Mouse (Mus musculus) erythroblast, adult 5-6 weeks (primary cell): ENCODE data around the gene Tspan33. TPM values are rescaled to one million over a fixed set of nuclear protein-coding genes. Genes with fewer than 3 reads are reported as not detected.
A peak's percentile ranks its signal among the peaks of the same experiment; 100 is the strongest.
"Not testable (repeated sequence)": the region's sequence is repeated elsewhere in the genome, so short reads cannot be mapped to it uniquely, and the experiment has no call there.

Experiments used
- ATAC-seq: replicated peaks from 2 replicates; pipeline ENCODE4 v1.8.0; 2016; ENCODE audit warnings: moderate number of reproducible peaks, mild to moderate bottlenecking, moderate TSS enrichment, inconsistent platforms; ENCODE audit not compliant: poor library complexity, low FRiP score, severe bottlenecking
- total RNA-seq, 2 experiments: library from RNA; stranded (forward) in 1 of 2; stranded (reverse) in 1 of 2; fragments of 150-400 nt in 1 of 2; fragments of 200-764, 138-1000 nt in 1 of 2; gene quantifications; 2 replicates each; pipeline versions ENCODE4 v1.2.3 to v1.2.4; 2015 to 2017; ENCODE audit warnings: low replicate concordance in 2 of 2

Tspan33 gene
- total RNA-seq (2015; ENCODE audit: low replicate concordance), result 246 and 272 TPM in 2 replicates
- total RNA-seq (2017; ENCODE audit: low replicate concordance), result 487 and 489 TPM in 2 replicates

GRCm38 (mm10) chr6:29693953-29694352, at the start of gene Tspan33:
Tspan33 (plus strand) TSS chr6:29694222.
- ATAC-seq, result peak; percentile 80

GRCm38 (mm10) chr6:29649494-29650169, 44.4 kb upstream of the Tspan33 start:
- ATAC-seq, result peak; percentile 89

DNA sequence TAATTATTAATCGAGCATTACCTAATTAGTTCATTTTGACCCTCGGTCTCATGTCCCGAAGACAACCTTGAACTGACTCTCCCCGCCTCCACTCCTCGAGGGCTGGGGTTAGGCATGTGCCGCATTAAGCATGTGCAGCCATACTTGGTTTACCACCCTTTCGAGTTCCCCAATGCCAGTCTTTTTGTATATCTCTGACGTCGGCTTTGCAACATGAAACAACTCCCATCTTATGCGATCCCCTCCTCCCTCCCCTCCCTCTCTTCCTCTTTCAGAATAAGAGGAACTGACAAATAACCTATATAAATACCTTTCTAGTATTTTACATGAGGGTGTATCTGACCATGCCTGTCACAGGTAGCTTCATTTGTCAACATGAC, 43.9 kb upstream of the Tspan33 start:
- ATAC-seq, result peak; percentile 32; the same call in 1 of the 2 replicates

DNA sequence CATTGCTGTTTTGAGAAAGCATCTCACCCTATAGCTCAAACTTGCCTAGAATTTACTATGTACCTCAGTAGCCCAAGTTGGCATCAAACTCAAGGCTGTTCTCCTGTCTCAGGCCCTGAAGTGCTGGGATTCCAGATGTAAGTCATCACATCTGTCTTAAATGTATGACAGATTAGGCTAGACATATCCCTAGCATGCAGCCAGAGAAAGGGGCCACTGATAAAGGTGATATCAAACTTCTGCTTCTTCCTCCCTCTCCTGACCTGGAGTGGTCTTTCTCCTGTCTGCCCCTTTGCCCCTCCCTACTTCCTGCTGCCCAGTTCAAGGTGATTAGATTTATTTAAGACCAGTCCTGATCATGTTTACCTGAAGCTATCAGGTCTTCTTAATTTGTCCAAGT, 40.8 kb upstream of the Tspan33 start:
- ATAC-seq, result no peak

- ATAC-seq, result no peak
Observed at GRCm38 (mm10) chr6:29658626-29659475, 35.2 kb upstream of the Tspan33 start.

DNA sequence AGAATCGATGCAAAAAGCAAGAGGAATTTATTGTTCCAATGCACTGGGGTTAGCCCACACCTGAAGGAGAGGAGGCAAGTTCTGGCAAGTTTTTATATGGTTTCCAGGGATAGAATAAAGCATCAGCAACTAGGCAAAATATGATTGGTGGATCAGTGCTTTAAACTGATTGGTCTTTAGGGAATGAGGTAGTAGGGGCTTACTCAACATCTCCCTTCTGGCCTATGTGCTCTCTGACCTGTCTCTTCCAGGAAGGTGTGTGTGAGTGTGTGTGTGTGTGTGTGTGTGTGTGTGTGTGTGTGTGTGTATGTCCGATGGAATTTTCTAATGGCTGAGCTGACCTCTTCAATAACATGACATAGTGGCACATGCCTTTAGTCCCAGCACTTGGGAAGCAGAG, 34.1 kb upstream of the Tspan33 start:
- ATAC-seq, result no peak

DNA sequence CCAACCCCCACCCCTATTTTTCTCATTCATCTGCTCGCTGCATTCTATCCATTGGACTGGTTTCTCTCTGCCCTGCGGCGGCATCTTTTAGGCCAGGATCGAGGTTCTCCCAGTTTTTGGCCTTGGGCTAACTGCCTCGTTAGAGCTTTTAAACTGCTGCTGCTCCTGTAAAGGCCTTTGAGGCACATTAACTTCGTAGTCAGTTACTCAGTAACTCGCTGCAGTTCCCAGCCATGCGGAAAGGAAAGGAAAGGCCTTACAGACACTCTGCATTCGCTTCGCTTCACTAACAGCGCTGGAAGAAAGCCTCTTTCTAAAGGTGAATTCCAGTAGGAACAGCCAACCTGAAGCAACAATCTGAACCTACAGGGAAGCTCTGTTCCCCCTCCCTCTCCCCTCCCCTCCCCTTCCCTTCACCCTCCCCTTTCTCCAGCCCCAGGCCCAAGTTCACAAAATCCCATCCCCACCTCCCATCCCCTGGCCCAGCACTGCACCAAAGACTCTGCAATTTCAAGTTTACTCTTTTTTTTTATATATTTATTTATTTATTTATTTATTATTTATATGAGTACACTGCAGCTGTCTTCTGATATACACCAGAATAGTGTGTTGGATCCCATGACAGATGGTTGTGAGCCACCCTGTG, 33.2 kb upstream of the Tspan33 start:
- ATAC-seq, result no peak

- ATAC-seq, result no peak
Observed at GRCm38 (mm10) chr6:29667266-29667665, 26.8 kb upstream of the Tspan33 start.

GRCm38 (mm10) chr6:29671741-29672140, 22.3 kb upstream of the Tspan33 start:
- ATAC-seq, result no peak

DNA sequence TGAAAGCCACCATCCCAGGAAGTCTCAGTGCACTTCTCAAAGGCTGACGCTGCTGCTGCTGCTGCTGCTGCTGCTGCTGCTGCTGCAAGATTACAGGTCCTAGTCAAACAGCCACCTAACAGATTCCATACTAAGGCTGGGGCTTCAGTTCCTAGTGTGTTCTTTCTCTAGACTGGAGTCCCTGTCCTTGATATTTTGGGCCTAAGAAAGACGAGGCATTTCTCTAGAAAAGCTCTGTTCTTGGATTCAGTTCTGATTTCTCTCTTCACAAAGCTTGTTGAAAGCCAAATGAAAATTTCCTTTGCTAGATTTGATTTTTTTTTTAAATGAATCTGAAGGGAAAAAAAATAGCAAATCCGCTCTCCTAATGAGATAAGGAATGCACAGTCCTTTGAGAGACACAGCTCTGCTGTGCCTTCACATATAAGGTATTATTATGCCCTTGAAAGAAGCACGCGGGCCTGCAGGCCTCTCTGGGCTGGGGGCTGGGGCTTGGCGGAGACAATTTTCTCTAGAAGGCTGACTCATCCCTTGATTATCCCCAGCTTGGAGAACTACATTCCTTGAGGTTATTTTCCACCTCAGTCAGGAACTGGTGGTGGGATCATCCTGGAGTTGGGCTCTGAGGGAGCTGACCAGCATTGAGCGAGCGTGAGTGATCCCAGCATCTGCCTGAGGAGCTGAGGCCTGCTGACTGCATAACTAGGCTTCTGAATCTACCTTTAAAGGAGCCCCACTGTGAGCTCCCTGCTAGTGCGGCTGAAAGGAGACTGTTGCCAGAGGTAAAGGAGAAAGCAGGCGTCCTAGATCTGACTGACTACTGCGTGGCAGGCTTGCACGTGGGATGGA, 21.2 kb upstream of the Tspan33 start:
- no peak for ATAC-seq

GRCm38 (mm10) chr6:29673739-29674138, 20.3 kb upstream of the Tspan33 start:
- ATAC-seq, result no peak

- ATAC-seq, result not testable (repeated sequence)
Observed at GRCm38 (mm10) chr6:29679947-29680550, 14.0 kb upstream of the Tspan33 start.

GRCm38 (mm10) chr6:29681853-29682252, 12.2 kb upstream of the Tspan33 start:
- ATAC-seq, result no peak

GRCm38 (mm10) chr6:29684686-29685085, 9.3 kb upstream of the Tspan33 start:
- no peak for ATAC-seq

DNA sequence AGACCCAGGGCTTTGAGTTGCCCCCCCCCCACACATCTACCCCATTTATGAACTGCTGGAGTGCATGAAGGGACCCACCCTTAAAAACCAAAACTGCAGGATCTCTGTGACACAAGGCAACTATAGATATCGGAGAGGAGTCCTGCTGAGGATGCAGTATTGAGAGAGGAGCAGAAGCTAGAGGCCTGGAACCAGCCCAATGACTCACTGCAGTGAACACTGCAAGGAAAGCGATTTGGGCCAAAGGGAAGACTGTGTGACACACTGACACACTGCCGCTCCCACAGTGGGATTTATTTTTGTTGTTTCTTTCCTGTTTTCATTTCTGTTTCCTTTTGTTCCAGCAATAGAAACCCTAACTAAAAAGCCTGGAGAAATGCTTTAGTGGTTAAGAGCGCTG, 8.1 kb upstream of the Tspan33 start:
- ATAC-seq, result no peak

DNA sequence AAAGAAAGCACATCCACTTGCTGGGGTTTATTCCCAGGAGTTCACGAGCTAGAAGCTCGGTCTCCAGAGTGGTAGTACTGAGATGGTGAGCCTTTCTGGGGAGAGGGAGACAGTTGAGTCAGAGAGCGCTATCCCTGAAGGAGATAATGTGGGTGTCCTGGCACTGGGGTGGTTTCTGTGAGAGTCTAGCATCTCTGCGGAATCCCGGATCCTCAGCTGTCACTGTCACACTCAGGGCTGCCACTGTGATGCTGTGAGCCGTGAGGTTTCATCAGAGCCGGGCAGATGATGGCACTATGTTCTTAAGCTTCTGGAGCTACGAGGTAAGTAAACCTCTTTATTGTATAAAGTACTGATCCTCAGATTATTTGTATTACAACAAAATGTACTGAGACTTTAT, 4.6 kb upstream of the Tspan33 start:
- ATAC-seq, result no peak

DNA sequence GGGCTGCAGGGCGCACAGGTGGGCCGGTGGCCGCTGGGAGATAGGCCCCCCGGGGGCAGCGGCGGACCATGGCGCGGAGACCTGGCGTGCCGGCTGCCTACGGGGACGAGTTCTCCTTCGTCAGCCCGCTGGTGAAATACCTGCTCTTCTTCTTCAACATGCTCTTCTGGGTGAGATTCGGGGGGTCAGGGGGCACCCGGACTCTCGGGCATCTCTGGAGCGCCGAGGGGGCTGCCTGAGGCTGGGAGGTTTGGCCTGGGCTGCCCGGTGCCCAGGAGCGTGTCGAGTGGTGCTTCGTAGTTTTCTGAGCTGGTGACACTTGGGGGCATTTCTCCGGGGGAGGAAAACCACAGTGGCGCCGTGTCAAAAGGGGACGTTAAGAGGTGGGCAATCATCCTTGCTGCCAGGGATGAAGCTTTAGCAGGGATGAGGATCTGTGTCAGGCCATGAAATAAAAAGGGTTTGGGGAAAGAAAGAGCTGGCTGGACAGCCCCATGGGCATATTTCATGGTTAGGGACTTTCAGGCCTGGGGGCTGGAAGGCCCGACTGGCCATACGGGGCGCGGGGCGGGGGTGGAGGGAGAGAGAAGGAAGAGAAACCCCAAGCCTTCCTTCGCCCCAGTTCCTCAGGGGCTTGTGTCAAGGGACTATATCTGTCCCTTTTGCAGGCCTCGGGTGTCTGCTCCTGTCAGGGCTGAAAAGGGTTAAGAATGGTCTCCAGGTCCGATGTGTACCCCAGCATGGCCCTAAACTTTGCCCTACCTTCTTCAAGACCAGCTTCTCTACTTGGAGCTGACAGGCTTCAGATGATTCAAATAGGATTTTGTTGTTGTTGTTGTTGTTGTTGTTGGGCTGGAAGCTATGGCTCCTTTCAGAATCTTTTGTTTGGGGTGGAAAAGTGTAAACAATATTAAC, 610 bp downstream of the Tspan33 start:
- no peak for ATAC-seq

GRCm38 (mm10) chr6:29695290-29695674, 1.3 kb downstream of the Tspan33 start:
- peak; percentile 3 for ATAC-seq
